Mouse (Mus musculus) cerebellum, adult 2 months (tissue): ENCODE data around the gene Dot1l.

Source experiments
- CTCF ChIP-seq: fragments of 200-500 bp; IDR thresholded peaks from 2 replicates; pipeline ENCODE4 v1.5.1; 2011; ENCODE audit warnings: low read depth, mild to moderate bottlenecking, control low read depth, low read length, moderate library complexity, borderline replicate concordance; ENCODE audit not compliant: insufficient read depth
- POLR2A ChIP-seq: fragments of 200-500 bp; IDR thresholded peaks from 2 replicates; pipeline ENCODE4 v1.6.1; 2011; ENCODE audit warnings: low read length, control low read depth, borderline replicate concordance; ENCODE audit not compliant: insufficient read depth

DNA sequence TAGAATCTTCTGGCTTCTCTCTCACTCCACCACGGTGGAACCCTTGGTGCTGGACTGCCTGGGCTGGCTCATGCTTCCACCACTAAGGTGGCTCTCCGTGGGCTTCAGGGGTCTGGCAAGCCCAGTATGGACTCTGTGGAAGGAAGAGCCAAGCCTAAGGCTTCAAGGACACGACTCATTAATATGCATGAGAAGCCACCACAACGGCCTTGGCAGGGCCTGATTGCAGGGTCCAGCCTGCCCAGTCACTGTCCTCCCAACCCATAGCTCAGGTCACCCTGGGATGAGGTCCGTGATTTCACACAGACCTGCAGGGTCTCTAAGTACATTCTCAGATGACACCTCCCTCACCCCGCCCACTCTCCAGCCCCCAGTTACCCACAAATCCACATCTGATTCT is 84.8 kb downstream of the Dot1l start:
- TF ChIP-seq CTCF (no peak), POLR2A (no peak)
